Mouse (Mus musculus) adrenal gland, adult 8-10 months (tissue): ENCODE results near the gene Cldn24. TPM values are rescaled to one million over a fixed set of nuclear protein-coding genes. Genes with fewer than 3 reads are reported as not detected.
"Not testable (repeated sequence)": the region's sequence is repeated elsewhere in the genome, so short reads cannot be mapped to it uniquely, and the experiment has no call there.

Source experiments
- DNase-seq: peaks from one replicate; pipeline ENCODE4 v3.0.0; 2022
- total RNA-seq, 4 experiments: library from RNA; stranded (reverse); gene quantifications; 2 replicates each; pipeline ENCODE4 v1.2.4; 2022

Cldn24 gene
- not detected for total RNA-seq

- no peak for DNase-seq
Observed at GRCm38 (mm10) chr8:47821843-47822242, at the start of gene Cldn24. Gene Cldn24, plus strand, starts transcription at chr8:47822143.

- no peak for DNase-seq
Observed at GRCm38 (mm10) chr8:47772986-47773385, 49.0 kb upstream of the Cldn24 start.

GRCm38 (mm10) chr8:47777415-47777814 lies 44.5 kb upstream of the Cldn24 start:
- DNase-seq: no peak

GRCm38 (mm10) chr8:47779589-47779988 lies 42.4 kb upstream of the Cldn24 start:
- DNase-seq: no peak

GRCm38 (mm10) chr8:47781881-47782280 lies 40.1 kb upstream of the Cldn24 start:
- DNase-seq: no peak

GRCm38 (mm10) chr8:47783544-47783943 lies 38.4 kb upstream of the Cldn24 start:
- no peak for DNase-seq

- no peak for DNase-seq
Observed at GRCm38 (mm10) chr8:47783944-47784343, 38.0 kb upstream of the Cldn24 start.

- DNase-seq: no peak
Observed at GRCm38 (mm10) chr8:47784436-47784835, 37.5 kb upstream of the Cldn24 start.

GRCm38 (mm10) chr8:47786323-47786722 lies 35.6 kb upstream of the Cldn24 start:
- no peak for DNase-seq

- peak; percentile 79 for DNase-seq
Observed at GRCm38 (mm10) chr8:47787705-47788104, 34.2 kb upstream of the Cldn24 start.

- DNase-seq: no peak
Observed at GRCm38 (mm10) chr8:47791986-47792385, 30.0 kb upstream of the Cldn24 start.

- no peak for DNase-seq
Observed at GRCm38 (mm10) chr8:47799438-47799837, 22.5 kb upstream of the Cldn24 start.

- no peak for DNase-seq
Observed at GRCm38 (mm10) chr8:47802349-47802748, 19.6 kb upstream of the Cldn24 start.

GRCm38 (mm10) chr8:47804262-47804661 lies 17.7 kb upstream of the Cldn24 start:
- DNase-seq: no peak

- DNase-seq: no peak
Observed at GRCm38 (mm10) chr8:47809970-47810665, 11.8 kb upstream of the Cldn24 start.

- no peak for DNase-seq
Observed at GRCm38 (mm10) chr8:47810666-47811015, 11.3 kb upstream of the Cldn24 start.

GRCm38 (mm10) chr8:47811221-47811620 lies 10.7 kb upstream of the Cldn24 start:
- no peak for DNase-seq

- no peak for DNase-seq
Observed at GRCm38 (mm10) chr8:47819034-47819433, 2.9 kb upstream of the Cldn24 start.

- DNase-seq: no peak
Observed at GRCm38 (mm10) chr8:47820914-47821772, 800 bp upstream of the Cldn24 start.

GRCm38 (mm10) chr8:47822541-47822940 lies 598 bp downstream of the Cldn24 start:
- DNase-seq: not testable (repeated sequence)

GRCm38 (mm10) chr8:47823777-47824176 lies 1.8 kb downstream of the Cldn24 start:
- no peak for DNase-seq

GRCm38 (mm10) chr8:47824182-47824581 lies 2.2 kb downstream of the Cldn24 start, which contains the start of gene Cldn22:
Gene Cldn22, plus strand, starts transcription at chr8:47824482.
- DNase-seq: no peak

GRCm38 (mm10) chr8:47825596-47825995 lies 3.7 kb downstream of the Cldn24 start:
- DNase-seq: no peak

GRCm38 (mm10) chr8:47826911-47827310 lies 5.0 kb downstream of the Cldn24 start:
- no peak for DNase-seq
